Mouse (Mus musculus): ENCODE measurements around the gene Ptprg.

Ptprg gene

GRCm38 (mm10) chr14:11833678-11834077, 280.3 kb downstream of the Ptprg start:
- no peak for DNase-seq

DNA sequence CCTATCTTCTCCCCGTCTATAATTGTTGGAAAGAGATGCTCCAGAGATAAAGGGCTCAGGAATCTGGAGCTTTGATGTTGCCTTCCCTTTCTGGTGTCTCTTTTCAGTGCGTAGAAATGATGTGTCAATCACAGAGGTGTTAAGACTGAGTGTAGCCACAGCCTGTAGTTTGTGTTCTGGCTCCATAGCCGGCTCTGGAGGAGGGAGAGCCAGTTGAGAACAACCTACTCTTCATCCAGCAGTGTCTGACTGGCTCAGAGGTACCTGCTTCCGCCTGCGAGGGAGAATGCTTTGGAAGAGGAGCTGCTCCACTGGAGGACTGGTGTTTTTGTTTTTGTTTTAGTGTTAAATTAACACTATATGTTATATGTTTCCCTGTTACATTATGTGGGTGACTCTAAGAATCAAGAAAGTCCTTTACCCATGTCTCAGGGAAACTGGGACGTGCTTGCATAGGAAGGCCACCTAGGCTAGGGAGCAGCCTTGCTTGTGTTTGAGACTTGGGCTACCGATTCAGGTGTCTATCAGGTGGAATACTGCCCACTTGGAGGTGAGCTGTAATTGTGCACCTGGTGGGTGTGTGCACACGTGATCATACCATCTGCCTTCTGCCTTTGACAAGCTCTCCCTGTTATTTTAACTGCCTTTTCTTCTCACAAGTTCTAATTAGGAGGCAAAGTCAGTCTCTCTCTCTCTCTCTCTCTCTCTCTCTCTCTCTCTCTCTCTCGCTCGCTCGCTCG, 282.5 kb downstream of the Ptprg start:
- DNase-seq = no peak

- no peak for DNase-seq
Measured at GRCm38 (mm10) chr14:11837714-11838113, 284.4 kb downstream of the Ptprg start.

DNA sequence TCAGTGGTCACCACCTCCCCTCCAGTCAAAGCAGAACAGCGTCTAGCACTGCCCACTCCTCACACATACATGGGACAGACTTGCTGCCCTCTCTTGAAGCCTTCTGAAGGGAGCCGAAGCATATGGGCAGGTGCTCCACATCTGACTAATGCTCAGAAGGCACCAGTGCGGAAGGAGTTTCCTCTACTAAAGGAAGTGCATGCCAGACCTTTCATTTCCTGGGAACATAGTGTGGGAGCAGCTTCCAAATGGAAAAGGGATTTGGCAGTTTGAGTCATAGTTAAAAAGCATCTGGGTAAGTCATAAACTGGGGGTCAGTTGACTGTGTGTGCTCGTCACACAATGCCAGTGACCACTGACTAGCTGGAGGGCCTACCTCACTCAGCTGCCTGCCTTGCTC, 288.3 kb downstream of the Ptprg start:
- no peak for DNase-seq

DNA sequence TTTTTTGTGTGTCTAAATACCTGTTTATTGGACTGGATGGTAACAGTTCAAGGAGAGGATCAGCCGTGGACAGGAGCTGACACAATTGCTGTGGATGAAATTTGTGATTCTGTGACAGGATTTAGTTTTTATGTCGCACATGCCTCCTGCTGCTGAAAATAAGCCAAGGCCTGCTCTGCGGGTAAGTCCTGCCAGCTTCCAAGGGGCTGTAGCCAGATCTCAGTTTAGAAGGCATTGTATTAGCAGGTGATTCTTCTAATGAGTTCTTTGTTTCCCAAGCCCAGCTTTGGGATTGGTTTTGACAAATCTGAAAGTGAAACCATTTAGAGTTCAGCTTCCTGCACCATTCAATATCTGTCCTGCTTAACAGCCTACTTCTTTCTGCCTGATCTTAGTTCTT, 299.6 kb downstream of the Ptprg start:
- DNase-seq = no peak

DNA sequence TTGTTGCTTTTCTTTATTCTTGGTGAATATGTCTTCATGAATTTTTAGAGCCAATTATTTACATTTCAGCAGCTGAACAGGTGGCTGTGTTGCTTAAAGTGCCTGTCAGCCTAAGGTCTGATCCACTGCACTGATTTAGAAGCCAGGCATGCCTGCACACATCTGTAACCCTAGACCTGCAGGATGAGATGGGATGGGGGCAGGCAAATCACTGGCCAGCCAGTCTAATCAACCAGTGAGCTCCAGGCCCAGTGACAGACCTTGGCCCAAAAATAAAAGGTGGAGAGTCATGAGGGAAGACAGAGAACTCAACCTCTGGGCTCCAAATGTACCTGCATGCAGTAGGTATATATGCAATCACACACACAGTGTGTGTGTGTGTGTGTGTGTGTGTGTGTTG, 302.2 kb downstream of the Ptprg start:
- no peak for DNase-seq

GRCm38 (mm10) chr14:11857928-11858481, 304.7 kb downstream of the Ptprg start:
- no peak for DNase-seq

GRCm38 (mm10) chr14:11863286-11863685, 310.0 kb downstream of the Ptprg start:
- no peak for DNase-seq

GRCm38 (mm10) chr14:11864840-11865239, 311.5 kb downstream of the Ptprg start:
- no peak for DNase-seq

GRCm38 (mm10) chr14:11865332-11865731, 312.0 kb downstream of the Ptprg start:
- no peak for DNase-seq

DNA sequence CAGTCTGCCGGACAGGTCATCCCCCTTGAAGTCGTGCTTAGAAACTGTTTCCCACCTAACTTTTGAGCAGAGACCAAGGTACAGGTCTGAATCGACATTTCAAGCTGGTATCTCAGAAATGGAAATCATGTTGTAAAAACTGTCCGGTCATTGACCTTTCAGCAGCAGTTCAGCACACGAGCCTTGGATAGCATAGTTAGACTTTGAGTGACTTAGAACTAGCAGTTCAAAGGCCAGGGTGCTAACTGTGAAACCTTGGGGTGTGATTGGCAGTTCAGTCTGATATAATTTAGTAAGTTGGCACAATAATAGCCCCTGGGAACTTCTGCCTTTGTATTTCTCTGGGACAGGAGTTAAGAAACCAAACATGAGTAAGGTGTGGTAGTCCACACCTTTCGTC, 312.5 kb downstream of the Ptprg start:
- DNase-seq = no peak

GRCm38 (mm10) chr14:11866416-11866815, 313.1 kb downstream of the Ptprg start:
- DNase-seq = no peak

- DNase-seq = no peak
Measured at GRCm38 (mm10) chr14:11868636-11869035, 315.3 kb downstream of the Ptprg start.

- no peak for DNase-seq
Measured at GRCm38 (mm10) chr14:11871752-11872344, 318.5 kb downstream of the Ptprg start.

DNA sequence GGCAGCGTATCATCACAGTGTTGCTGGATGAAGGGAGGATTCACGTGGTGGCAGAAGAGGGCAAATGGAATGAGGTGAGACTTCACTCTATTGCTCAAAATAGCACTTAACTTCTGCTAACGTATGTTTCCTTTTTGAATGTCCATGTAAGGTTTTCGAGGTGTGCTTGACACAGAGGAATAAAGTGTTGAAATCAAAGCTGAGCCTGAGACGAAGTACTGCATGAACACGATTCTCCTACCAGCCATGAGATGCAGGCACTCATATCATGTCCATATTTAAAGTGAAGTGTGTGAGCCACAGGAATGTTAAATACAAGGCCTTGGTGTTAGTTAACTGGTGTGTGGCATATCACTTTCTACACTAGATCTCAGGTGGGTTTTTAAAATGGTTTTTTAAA, 320.9 kb downstream of the Ptprg start:
- DNase-seq = no peak

DNA sequence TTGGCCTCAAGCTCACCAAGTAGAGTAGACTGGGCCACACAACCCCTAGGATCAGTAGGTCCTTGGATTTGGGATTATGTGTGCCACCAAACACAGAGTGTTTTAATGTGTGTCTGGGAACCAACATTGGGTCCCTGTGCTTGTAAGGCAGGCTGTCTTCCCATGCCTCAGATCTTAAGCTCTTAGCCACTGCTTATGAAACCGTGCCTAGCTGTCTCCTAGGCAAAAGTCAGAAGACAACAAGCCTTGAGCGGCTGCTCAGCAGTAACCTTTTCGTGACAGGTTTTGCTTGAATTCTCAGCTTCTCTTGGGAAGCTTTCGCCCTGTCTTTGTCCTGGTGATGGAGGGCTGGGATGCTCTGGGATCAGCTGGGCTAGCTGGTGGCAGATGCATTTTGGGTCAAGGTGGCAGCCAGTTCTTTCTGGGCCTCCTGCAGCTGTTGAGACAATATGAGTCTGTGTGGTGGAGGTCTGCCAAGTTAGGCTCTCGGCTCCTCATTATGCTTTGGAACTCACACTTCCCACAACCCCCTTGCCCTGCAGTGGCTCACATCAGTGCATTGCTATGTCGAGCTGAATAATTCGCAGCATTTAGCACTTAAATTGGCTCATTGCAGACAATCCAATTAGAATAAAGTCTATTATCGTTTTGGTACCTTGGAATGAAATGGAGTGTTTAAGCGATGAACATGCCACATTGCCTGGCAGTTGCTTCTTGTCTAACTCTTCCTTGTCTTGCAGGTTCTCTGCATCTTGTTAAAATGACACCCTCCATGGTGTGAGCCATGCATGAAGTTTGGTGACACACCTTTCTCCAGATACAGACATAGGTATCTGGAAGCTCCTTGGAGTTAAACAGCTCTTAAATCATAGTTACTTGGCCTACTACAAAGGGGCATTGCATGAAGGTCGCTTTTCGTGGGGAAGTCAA, 321.9 kb downstream of the Ptprg start:
- no peak for DNase-seq

DNA sequence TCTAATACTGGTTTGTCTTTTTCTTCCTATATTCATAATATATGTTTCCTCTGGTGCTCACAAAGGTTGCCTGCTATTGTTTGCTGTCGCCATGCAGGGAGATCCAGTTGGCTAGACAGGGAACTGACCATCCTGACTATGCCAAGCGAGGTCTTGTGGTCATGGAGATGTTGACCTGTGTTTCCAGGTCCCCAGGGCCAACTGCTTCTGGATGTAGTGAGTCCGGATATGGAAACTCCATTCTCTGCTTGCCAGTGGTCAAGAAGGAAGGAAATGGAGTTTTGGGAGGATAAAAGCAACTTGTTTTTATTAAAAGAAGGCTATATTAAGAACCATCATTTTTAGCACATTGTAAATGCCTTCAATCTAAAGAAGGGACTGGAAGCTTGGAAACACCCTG, 327.8 kb downstream of the Ptprg start:
- no peak for DNase-seq

GRCm38 (mm10) chr14:11883142-11883921, 330.0 kb downstream of the Ptprg start:
- DNase-seq = no peak

GRCm38 (mm10) chr14:11883995-11884394, 330.7 kb downstream of the Ptprg start:
- DNase-seq = no peak

DNA sequence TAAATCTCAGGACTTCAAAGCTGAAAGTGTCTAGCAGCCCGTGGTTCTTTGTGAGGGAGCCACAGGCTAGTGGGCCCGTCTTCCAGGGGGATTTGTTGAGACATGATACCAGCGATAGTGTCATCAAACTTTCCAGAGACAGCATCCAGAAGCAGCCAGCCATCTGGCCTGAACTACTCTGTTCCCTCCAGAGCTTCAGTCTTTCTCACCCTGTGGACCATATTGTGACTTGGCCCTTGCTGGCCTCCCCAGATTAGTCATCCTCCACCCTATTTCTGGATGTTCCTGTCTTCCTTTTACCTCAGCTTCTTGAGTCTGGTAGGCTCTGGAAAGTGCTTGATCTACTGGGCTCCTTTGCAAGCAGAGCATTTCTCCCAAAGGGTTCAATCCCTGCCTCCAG, 333.1 kb downstream of the Ptprg start:
- no peak for DNase-seq

- DNase-seq = no peak
Measured at GRCm38 (mm10) chr14:11890890-11891289, 337.6 kb downstream of the Ptprg start.

DNA sequence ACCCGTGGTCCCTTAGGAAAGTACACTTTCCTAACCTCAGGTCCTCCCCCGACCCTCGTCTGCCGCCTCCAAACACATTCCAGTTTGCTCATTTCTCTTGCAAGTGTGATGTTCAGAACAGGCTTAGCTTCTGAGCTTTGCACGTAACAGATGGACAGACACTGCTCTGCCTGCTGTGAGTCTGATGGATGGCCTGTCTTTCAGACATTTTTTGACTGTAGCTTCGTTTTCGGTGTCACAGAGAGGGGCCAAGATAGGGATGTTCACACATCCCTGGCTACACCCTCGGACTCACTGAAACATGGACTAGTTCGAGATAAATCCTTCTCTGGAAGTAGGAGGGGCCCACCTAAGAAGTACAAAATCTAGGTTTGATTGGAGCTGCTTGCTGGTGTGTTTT, 339.3 kb downstream of the Ptprg start:
- DNase-seq = no peak

- DNase-seq = no peak
Measured at GRCm38 (mm10) chr14:11895486-11895885, 342.2 kb downstream of the Ptprg start.
